Mouse (Mus musculus) spleen, postnatal 10 days (tissue): ENCODE measurements around the gene Samd3.

ENCODE experiments used
- DNase-seq, 2 experiments: peaks; one replicate each; pipeline ENCODE4 v3.0.0; 2021 to 2022; ENCODE audit warnings: low spot score in 2 of 2

Gene Samd3

DNA sequence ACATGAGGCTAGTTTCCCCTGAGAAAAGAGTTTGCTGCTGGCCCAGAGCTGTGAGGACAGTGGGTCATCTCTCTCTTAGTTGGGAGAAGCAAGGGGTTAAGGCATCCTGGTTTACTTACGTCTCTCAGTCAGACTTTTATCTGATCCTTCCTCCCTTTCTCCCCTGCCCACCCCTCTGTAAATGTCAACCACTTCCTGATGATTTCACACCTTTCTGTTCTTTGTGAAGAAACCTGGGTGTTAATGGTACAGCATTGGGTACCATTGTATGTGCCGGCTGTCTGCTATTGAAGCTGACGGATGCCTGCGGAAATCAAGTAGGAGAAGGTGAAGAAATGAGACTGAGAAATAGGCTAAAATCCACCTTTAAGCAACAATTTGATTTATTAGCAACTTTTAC is at the start of gene Samd3:
Samd3 (plus strand) TSS at position 220 of the 400 bp plus-strand sequence.
- DNase-seq: no peak

DNA sequence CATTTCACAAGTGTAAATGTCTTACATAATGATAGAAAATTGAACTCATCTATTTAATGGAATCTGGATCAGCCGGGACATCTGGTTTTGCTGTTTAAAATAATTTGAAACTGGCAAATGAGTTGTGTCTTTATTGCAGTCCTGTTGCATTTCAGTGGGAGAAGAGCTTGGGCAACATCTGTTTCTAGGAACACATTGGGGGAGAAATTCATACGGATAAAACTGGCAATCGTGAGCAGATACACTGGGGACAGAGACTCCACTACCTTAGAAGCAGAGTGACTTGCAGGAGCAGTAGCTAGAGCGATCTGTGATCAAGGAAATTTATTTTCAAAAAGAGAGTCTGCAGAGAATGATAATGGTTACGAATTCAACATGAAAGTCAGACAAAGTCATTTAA is 44.2 kb upstream of the Samd3 start:
- DNase-seq: no peak

DNA sequence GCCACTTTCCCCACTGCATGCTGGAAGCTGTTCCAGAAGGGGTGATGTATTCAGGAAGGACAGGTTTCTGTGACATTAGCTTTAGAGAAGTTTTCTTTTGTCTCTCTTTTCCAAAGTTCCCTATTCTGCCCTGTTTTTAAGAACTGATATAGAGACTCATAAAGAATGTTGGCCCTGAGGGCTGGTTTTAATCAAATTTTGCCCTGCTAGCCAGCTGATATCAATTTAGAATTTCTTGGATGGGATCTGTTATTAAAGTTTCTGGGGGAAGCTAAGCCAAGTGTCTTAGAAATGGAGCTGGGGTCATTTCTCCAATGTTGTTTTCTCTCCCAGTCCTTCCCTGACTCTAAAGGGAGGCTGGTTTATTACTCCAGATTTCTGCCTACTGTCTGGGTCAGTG is 38.7 kb upstream of the Samd3 start:
- no peak for DNase-seq

GRCm38 (mm10) chr10:26194892-26195291 is 34.6 kb upstream of the Samd3 start:
- no peak for DNase-seq

- no peak for DNase-seq
Observed at GRCm38 (mm10) chr10:26202708-26203368, 26.7 kb upstream of the Samd3 start.

DNA sequence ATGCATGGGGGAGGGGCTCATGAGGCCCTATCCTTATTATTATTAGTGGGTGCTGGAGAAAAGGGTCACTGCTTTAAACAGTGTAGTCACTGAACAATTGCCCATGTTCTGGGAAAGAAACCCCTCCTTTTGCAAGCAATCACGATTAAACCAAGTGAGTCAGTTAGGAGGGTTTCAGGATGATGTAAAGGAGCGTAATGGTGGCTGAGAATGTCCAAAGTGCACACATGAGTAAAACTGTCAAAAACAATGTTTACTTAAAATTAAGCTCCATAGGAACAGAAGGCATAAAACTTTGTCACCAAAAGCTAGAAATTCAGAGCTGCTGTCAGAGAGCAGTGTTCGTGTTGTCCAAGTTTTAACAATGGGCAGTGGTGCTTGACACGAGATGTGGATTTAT is 8.8 kb upstream of the Samd3 start:
- DNase-seq: no peak

GRCm38 (mm10) chr10:26226241-26226640 is 3.3 kb upstream of the Samd3 start:
- DNase-seq: no peak

- no peak for DNase-seq
Observed at GRCm38 (mm10) chr10:26226734-26227133, 2.8 kb upstream of the Samd3 start.

- DNase-seq: no peak
Observed at GRCm38 (mm10) chr10:26228187-26228586, 1.3 kb upstream of the Samd3 start.

- DNase-seq: no peak
Observed at GRCm38 (mm10) chr10:26232071-26232653, 2.7 kb downstream of the Samd3 start.

GRCm38 (mm10) chr10:26238559-26238958 is 9.1 kb downstream of the Samd3 start:
- DNase-seq: no peak

DNA sequence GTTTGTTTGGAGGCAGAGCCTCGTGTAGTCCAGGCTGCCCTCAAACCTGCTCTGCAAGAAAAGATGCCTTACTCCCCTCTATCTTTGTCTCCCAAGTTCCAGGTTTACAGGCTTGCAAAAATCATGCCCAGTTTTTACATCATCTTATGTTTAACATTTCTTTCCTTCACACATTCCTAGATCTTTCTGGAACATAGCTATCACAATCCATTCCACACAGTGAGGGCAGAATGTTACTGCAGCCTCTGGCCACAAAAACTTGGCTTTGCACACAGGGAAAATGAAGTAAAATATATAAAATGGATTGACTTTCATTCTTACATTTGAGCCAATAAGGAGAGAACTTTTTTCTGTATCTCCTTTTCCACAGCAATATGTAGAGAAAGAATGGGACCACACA is 9.6 kb downstream of the Samd3 start:
- no peak for DNase-seq

DNA sequence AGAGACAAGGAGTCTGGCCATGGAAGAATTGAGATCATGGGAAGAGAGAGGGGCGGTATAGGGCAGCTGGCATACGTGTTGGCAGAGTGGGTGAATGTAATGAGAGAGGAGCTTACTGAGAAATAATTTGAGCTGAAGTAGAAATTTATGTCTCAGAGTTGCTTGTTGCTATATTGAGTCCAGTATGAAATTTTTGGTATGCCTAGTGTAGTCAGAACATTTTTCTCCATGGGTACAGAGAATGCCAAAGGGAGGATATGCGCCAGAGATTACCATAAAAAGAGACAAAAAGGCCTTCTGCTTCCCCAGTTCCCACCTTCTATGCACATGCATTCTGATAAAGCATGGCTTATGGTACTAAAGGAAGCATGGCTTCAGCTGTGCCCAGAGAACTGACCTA is 13.7 kb downstream of the Samd3 start:
- no peak for DNase-seq

GRCm38 (mm10) chr10:26244466-26244865 is 15.0 kb downstream of the Samd3 start:
- no peak for DNase-seq

- DNase-seq: no peak
Observed at GRCm38 (mm10) chr10:26249426-26250165, 20.1 kb downstream of the Samd3 start.

- DNase-seq: no peak
Observed at GRCm38 (mm10) chr10:26259908-26260307, 30.4 kb downstream of the Samd3 start.

GRCm38 (mm10) chr10:26263744-26264459 is 34.4 kb downstream of the Samd3 start:
- DNase-seq: no peak

GRCm38 (mm10) chr10:26275414-26275813 is 45.9 kb downstream of the Samd3 start:
- no peak for DNase-seq

DNA sequence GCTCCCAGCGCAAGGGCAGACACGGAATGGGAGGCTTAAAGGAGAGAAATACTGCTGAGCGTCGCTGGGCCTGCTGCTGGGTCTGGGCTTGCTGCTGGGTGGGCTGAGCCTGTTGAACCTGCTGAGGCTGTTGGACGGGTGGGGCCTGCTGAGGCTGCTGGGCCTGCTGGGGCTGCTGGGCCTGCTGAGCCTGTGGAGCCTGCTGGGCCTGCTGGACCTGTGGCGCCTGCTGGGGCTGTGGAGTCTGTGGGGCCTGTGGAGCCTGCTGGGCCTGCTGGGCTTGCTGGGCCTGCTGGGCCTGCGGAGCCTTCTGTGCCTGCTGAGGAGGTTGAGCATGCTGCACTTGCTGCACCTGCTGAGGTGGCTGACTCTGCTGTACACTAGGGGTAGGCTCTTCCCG is 50.5 kb downstream of the Samd3 start:
- no peak for DNase-seq

GRCm38 (mm10) chr10:26287136-26287535 is 57.6 kb downstream of the Samd3 start:
- DNase-seq: no peak

- no peak for DNase-seq
Observed at GRCm38 (mm10) chr10:26297200-26297599, 67.7 kb downstream of the Samd3 start.

- DNase-seq: no peak
Observed at GRCm38 (mm10) chr10:26297626-26298025, 68.1 kb downstream of the Samd3 start.
